Mouse (Mus musculus): ENCODE results near the gene Lzic. TPM values are rescaled to one million over a fixed set of nuclear protein-coding genes. Genes with fewer than 3 reads are reported as not detected.
"Not testable (repeated sequence)": the region's sequence is repeated elsewhere in the genome, so short reads cannot be mapped to it uniquely, and the experiment has no call there.

The Lzic gene
- total and polyA plus RNA-seq, 3 experiments: 40.0 to 53.3 (median 43.4) TPM

GRCm38 (mm10) chr4:149454879-149455278, 30.1 kb upstream of the Lzic start, which contains the start of gene Rbp7:
Gene Rbp7 (minus strand): TSS chr4:149454978.
- in situ Hi-C loops (cut with MboI; ENCODE audit: low pct_ligation_motif_present, low pct_unique_long_range_greater_than_20kb, low sequenced_read_pairs): loop anchor here (5.0 kb wide), 1 partner anchor 72 kb away; no protein-coding TSS in a partner anchor
- Histone ChIP-seq H3K4me2 (ENCODE audit: insufficient read depth, low read depth, poor library complexity, severe bottlenecking) (no peak within 1 kb of the TSS), H3K4me1 (ENCODE audit: control insufficient read depth in 1 of 2, insufficient read depth in 2 of 2) (no peaks in the 10 kb centered on the region), H3K9me3 (replicated peaks; ENCODE audit: low read length) (peaks cover 2% of the 10 kb centered on the region), H3K27me3 (replicated peaks) (no peaks in the 10 kb centered on the region), H3K4me3 (replicated peaks in 1 of 3; ENCODE audit: low read depth in 2 of 3, low read length in 2 of 3, poor library complexity in 1 of 3) (no peak within 1 kb of the TSS), H3K36me3 (replicated peaks in 1 of 2; ENCODE audit: control insufficient read depth in 1 of 2, insufficient read depth in 1 of 2, low read length in 1 of 2) (no peaks in the 10 kb centered on the region), H3K79me2 (replicated peaks; ENCODE audit: control insufficient read depth, extremely low read depth, insufficient read depth, poor library complexity, severe bottlenecking) (no peaks in the 10 kb centered on the region), H3K27ac (ENCODE audit: insufficient read depth, low read depth) (no peak within 1 kb of the TSS), H3K9ac (ENCODE audit: insufficient read depth, low read depth) (no peak within 1 kb of the TSS)
- no peak for TF ChIP-seq MAFK (IDR thresholded peaks at IDR 0.05; ENCODE audit: insufficient replicate concordance, low read length)
- TF ChIP-seq IRF4 (IDR thresholded peaks at IDR 0.05; ENCODE audit: low read depth, low read length): no peak
- TF ChIP-seq CTCF (conservative IDR thresholded peaks at IDR 0.05 in 1 of 2, IDR thresholded peaks at IDR 0.05 in 1 of 2; ENCODE audit: low read depth in 2 of 2, low read length in 2 of 2): no peak
- no peak for TF ChIP-seq JUND (conservative IDR thresholded peaks at IDR 0.05; ENCODE audit: low read depth, low read length)
- TF ChIP-seq ZNF384 (IDR thresholded peaks at IDR 0.05; ENCODE audit: low read depth, low read length): no peak
- no peak for TF ChIP-seq USF1 (IDR thresholded peaks at IDR 0.05; ENCODE audit: low read depth, low read length)
- TF ChIP-seq ETS1 (conservative IDR thresholded peaks at IDR 0.05; ENCODE audit: low read depth, low read length): no peak
- TF ChIP-seq MAX (IDR thresholded peaks at IDR 0.05; ENCODE audit: low read length): no peak
- TF ChIP-seq PAX5 (IDR thresholded peaks at IDR 0.05; ENCODE audit: low read length): no peak
- TF ChIP-seq TBP (conservative IDR thresholded peaks at IDR 0.05; ENCODE audit: low read depth, low read length): no peak
- TF ChIP-seq EP300 (IDR thresholded peaks at IDR 0.05; ENCODE audit: low read length): no peak
- no peak for TF ChIP-seq ZMIZ1 (IDR thresholded peaks at IDR 0.05; ENCODE audit: low read depth, low read length)
- no peak for DNase-seq (ENCODE audit: extremely low read depth)
- dilution Hi-C loops (cut with MboI; ENCODE audit: extremely low pct_ligation_motif_present, extremely low pct_unique_long_range_greater_than_20kb, low sequenced_read_pairs): no loop called here

GRCm38 (mm10) chr4:149457163-149457562, 27.9 kb upstream of the Lzic start:
- H3K4me1 ChIP-seq (ENCODE audit: control insufficient read depth in 1 of 2, insufficient read depth in 2 of 2); DNase-seq (ENCODE audit: extremely low read depth); H3K4me2 ChIP-seq (ENCODE audit: insufficient read depth, low read depth, poor library complexity, severe bottlenecking); H3K79me2 ChIP-seq (replicated peaks; ENCODE audit: control insufficient read depth, extremely low read depth, insufficient read depth, poor library complexity, severe bottlenecking); in situ Hi-C loops (cut with MboI; ENCODE audit: low pct_ligation_motif_present, low pct_unique_long_range_greater_than_20kb, low sequenced_read_pairs); H3K27ac ChIP-seq (ENCODE audit: insufficient read depth, low read depth); H3K27me3 ChIP-seq (replicated peaks); H3K9ac ChIP-seq (ENCODE audit: insufficient read depth, low read depth); H3K9me3 ChIP-seq (replicated peaks; ENCODE audit: low read length); H3K36me3 ChIP-seq (replicated peaks in 1 of 2; ENCODE audit: control insufficient read depth in 1 of 2, insufficient read depth in 1 of 2, low read length in 1 of 2); H3K4me3 ChIP-seq (replicated peaks in 1 of 3; ENCODE audit: low read depth in 2 of 3, low read length in 2 of 3, poor library complexity in 1 of 3); dilution Hi-C loops (cut with MboI; ENCODE audit: extremely low pct_ligation_motif_present, extremely low pct_unique_long_range_greater_than_20kb, low sequenced_read_pairs): not testable (repeated sequence)

GRCm38 (mm10) chr4:149457831-149458430, 27.1 kb upstream of the Lzic start:
- Histone ChIP-seq H3K4me2 (ENCODE audit: insufficient read depth, low read depth, poor library complexity, severe bottlenecking) (no peak overlapping the region), H3K9me3 (replicated peaks; ENCODE audit: low read length) (no peaks in the 10 kb centered on the region), H3K4me3 (replicated peaks in 1 of 3; ENCODE audit: low read depth in 2 of 3, low read length in 2 of 3, poor library complexity in 1 of 3) (no peak overlapping the region), H3K9ac (ENCODE audit: insufficient read depth, low read depth) (no peak overlapping the region), H3K79me2 (replicated peaks; ENCODE audit: control insufficient read depth, extremely low read depth, insufficient read depth, poor library complexity, severe bottlenecking) (no peaks in the 10 kb centered on the region), H3K4me1 (ENCODE audit: control insufficient read depth in 1 of 2, insufficient read depth in 2 of 2) (0 out of 4 replicates have a peak, but pooled peaks cover 0 to 4% of the 10 kb centered on the region in 2 experiments), H3K27ac (ENCODE audit: insufficient read depth, low read depth) (no peak overlapping the region), H3K36me3 (replicated peaks in 1 of 2; ENCODE audit: control insufficient read depth in 1 of 2, insufficient read depth in 1 of 2, low read length in 1 of 2) (no peaks in the 10 kb centered on the region), H3K27me3 (replicated peaks) (no peaks in the 10 kb centered on the region)
- DNase-seq (ENCODE audit: extremely low read depth): no peak
- TF ChIP-seq ETS1 (conservative IDR thresholded peaks at IDR 0.05; ENCODE audit: low read depth, low read length) (no peak), ZNF384 (IDR thresholded peaks at IDR 0.05; ENCODE audit: low read depth, low read length) (no peak), SMC3 (IDR thresholded peaks at IDR 0.05; ENCODE audit: low read depth, low read length) (no peak), USF2 (conservative IDR thresholded peaks at IDR 0.05; ENCODE audit: low read depth, low read length) (no peak), HCFC1 (IDR thresholded peaks at IDR 0.05; ENCODE audit: low read depth, low read length) (no peak), BHLHE40 (IDR thresholded peaks at IDR 0.05; ENCODE audit: low read depth, low read length) (no peak)
- dilution Hi-C loops (cut with MboI; ENCODE audit: extremely low pct_ligation_motif_present, extremely low pct_unique_long_range_greater_than_20kb, low sequenced_read_pairs) (no loop called here), in situ Hi-C loops (cut with MboI; ENCODE audit: low pct_ligation_motif_present, low pct_unique_long_range_greater_than_20kb, low sequenced_read_pairs) (no loop called here)

Measured in CH12.LX (cell line).